ENCODE assay signal across 7 mouse cellular contexts in genomic region chr6:65779689-65780233, GRCm38 (mm10). TPM values are rescaled to one million over a fixed set of nuclear protein-coding genes. Genes with fewer than 3 reads are reported as not detected.
A peak's percentile ranks its signal among the peaks of the same experiment; 100 is the strongest.
DNase-seq lines count a peak whose midpoint lies in the region; ATAC-seq and TF ChIP-seq lines count a peak whose summit lies in the region.

No protein-coding gene starts in this region.

- H3K27ac ChIP-seq in liver, embryonic 11.5 days (ENCODE audit: low read depth, low read length): no peak overlapping the region
- H3K27ac ChIP-seq in embryonic fibroblast, embryonic 13.5 days (ENCODE audit: insufficient read depth, low read length): no peak overlapping the region
- no peak overlapping the region for H3K27ac ChIP-seq in intestine, postnatal 0 days (ENCODE audit: low read depth, low read length)
- H3K27ac ChIP-seq in neural tube, embryonic 14.5 days (ENCODE audit: low read depth, low read length): no peak overlapping the region

- ATAC-seq in liver, embryonic 11.5 days (replicated peaks; ENCODE audit: low FRiP score): 0 out of 2 replicates have a peak, but pooled peaks have one; percentile 9
- ATAC-seq in intestine, postnatal 0 days: no peak
- ATAC-seq in neural tube, embryonic 14.5 days (ENCODE audit: low read depth): no peak

- no peak for TF ChIP-seq CTCF in embryonic fibroblast, embryonic 13.5 days (IDR thresholded peaks at IDR 0.05; ENCODE audit: borderline replicate concordance, insufficient read depth, low read length)
- no peak for TF ChIP-seq CTCF in intestine, postnatal 0 days (IDR thresholded peaks at IDR 0.05; ENCODE audit: low read depth)

- no peaks in the 10 kb centered on the region for H3K9me3 ChIP-seq in liver, embryonic 11.5 days (ENCODE audit: control insufficient read depth, low read length)
- H3K9me3 ChIP-seq in intestine, postnatal 0 days (ENCODE audit: control insufficient read depth): no peaks in the 10 kb centered on the region
- H3K9me3 ChIP-seq in neural tube, embryonic 14.5 days (ENCODE audit: control insufficient read depth, low read length): no peaks in the 10 kb centered on the region

- DNase-seq in liver, embryonic 11.5 days (ENCODE audit: low spot score): no peak
- DNase-seq in liver: no peak
- DNase-seq in frontal cortex, postnatal 36 days (ENCODE audit: low spot score in 2 of 2): no peak
- DNase-seq in urinary bladder, adult 2 months (ENCODE audit: low spot score): no peak

- 75% methylated on average over 4 of the region's 4 CpGs for WGBS in liver, embryonic 11.5 days
- WGBS in intestine, postnatal 0 days: 77% methylated on average over 4 of the region's 4 CpGs
- WGBS in neural tube, embryonic 14.5 days: 89% methylated on average over 4 of the region's 4 CpGs

- peaks cover 3% of the 10 kb centered on the region for H3K4me1 ChIP-seq in liver, embryonic 11.5 days (replicated peaks; ENCODE audit: control insufficient read depth, insufficient read depth, low read length)
- no peaks in the 10 kb centered on the region for H3K4me1 ChIP-seq in embryonic fibroblast, embryonic 13.5 days (ENCODE audit: control insufficient read depth, insufficient read depth, low read length)
- H3K4me1 ChIP-seq in intestine, postnatal 0 days (replicated peaks; ENCODE audit: control insufficient read depth, insufficient read depth, low read length): no peaks in the 10 kb centered on the region
- 0 out of 2 replicates have a peak, but pooled peaks cover 3% of the 10 kb centered on the region for H3K4me1 ChIP-seq in neural tube, embryonic 14.5 days (ENCODE audit: control insufficient read depth, insufficient read depth, low read length)

- peak overlapping the region; percentile 57 for H3K4me3 ChIP-seq in liver, embryonic 11.5 days (ENCODE audit: low read depth, low read length)
- H3K4me3 ChIP-seq in embryonic fibroblast, embryonic 13.5 days (ENCODE audit: insufficient read depth, low read length): peak overlapping the region; percentile 76
- no peak overlapping the region for H3K4me3 ChIP-seq in intestine, postnatal 0 days (ENCODE audit: low read depth, low read length)
- peak overlapping the region; percentile 51; the same call in 1 of the 2 replicates for H3K4me3 ChIP-seq in neural tube, embryonic 14.5 days (ENCODE audit: low read depth, low read length)

- H3K27me3 ChIP-seq in liver, embryonic 11.5 days (replicated peaks; ENCODE audit: control insufficient read depth, insufficient read depth, low read length): no peaks in the 10 kb centered on the region
- H3K27me3 ChIP-seq in intestine, postnatal 0 days (replicated peaks; ENCODE audit: control insufficient read depth, insufficient read depth, low read length): no peaks in the 10 kb centered on the region
- H3K27me3 ChIP-seq in neural tube, embryonic 14.5 days (ENCODE audit: control insufficient read depth, insufficient read depth, low read length): no peaks in the 10 kb centered on the region

- H3K4me2 ChIP-seq in liver, embryonic 11.5 days: peak overlapping the region; percentile 66
- peak overlapping the region; percentile 87 for H3K4me2 ChIP-seq in intestine, postnatal 0 days (replicated peaks; ENCODE audit: low read depth)
- peak overlapping the region; percentile 74 for H3K4me2 ChIP-seq in neural tube, embryonic 14.5 days (ENCODE audit: low read depth, low read length)

- H3K9ac ChIP-seq in liver, embryonic 11.5 days (ENCODE audit: low read depth, low read length): peak overlapping the region; percentile 80; the same call in 1 of the 2 replicates
- H3K9ac ChIP-seq in intestine, postnatal 0 days (ENCODE audit: low read depth, low read length): no peak overlapping the region
- no peak overlapping the region for H3K9ac ChIP-seq in neural tube, embryonic 14.5 days (replicated peaks; ENCODE audit: low read depth, low read length)

- no peaks in the 10 kb centered on the region for H3K36me3 ChIP-seq in liver, embryonic 11.5 days (ENCODE audit: control insufficient read depth, insufficient read depth, low read length)
- no peaks in the 10 kb centered on the region for H3K36me3 ChIP-seq in intestine, postnatal 0 days (ENCODE audit: control insufficient read depth, insufficient read depth)
- no peaks in the 10 kb centered on the region for H3K36me3 ChIP-seq in neural tube, embryonic 14.5 days (ENCODE audit: control insufficient read depth, insufficient read depth, low read length)

- TF ChIP-seq POLR2A in embryonic fibroblast, embryonic 13.5 days (IDR thresholded peaks at IDR 0.05; ENCODE audit: low read depth, low read length): no peak

RNA-seq across cellular contexts. Expression of gene Prdm5, which starts 1.0 kb away (rescaled TPM):
- 8.5 and 10.2 TPM in 2 replicates for polyA plus RNA-seq in liver, embryonic 11.5 days (2014; fragmentation: Nextera tagmentation; extraction: Ambion mirVana)
- polyA plus RNA-seq in embryonic fibroblast, embryonic 13.5 days (2011; ENCODE audit: insufficient read length, low read depth, missing spikeins): 27.8 and 37.6 TPM in 2 replicates
- polyA plus RNA-seq in intestine, postnatal 0 days (2015; fragmentation: Nextera tagmentation; extraction: Ambion mirVana): 3.0 and 3.5 TPM in 2 replicates
- polyA plus RNA-seq in neural tube, embryonic 14.5 days (2014; fragmentation: Nextera tagmentation; extraction: Ambion mirVana): 4.4 and 6.7 TPM in 2 replicates
- 12.0 and 12.4 TPM in 2 replicates for polyA plus RNA-seq in urinary bladder, adult 2 months (2012; rRNA removed)
